Mouse (Mus musculus) heart, adult 9 months (tissue): ENCODE results near the gene Fzd1.

Source experiments
- DNase-seq, 2 experiments: peaks; one replicate each; pipeline ENCODE4 v3.0.0; 2022; ENCODE audit warnings: low spot score in 2 of 2

Fzd1 gene

GRCm38 (mm10) chr5:4753161-4753560 lies 4.7 kb downstream of the Fzd1 start:
- no peak for DNase-seq

- no peak for DNase-seq
Measured at GRCm38 (mm10) chr5:4742722-4743121, 15.1 kb downstream of the Fzd1 start.

- no peak for DNase-seq
Measured at GRCm38 (mm10) chr5:4737013-4737412, 20.8 kb downstream of the Fzd1 start.

DNA sequence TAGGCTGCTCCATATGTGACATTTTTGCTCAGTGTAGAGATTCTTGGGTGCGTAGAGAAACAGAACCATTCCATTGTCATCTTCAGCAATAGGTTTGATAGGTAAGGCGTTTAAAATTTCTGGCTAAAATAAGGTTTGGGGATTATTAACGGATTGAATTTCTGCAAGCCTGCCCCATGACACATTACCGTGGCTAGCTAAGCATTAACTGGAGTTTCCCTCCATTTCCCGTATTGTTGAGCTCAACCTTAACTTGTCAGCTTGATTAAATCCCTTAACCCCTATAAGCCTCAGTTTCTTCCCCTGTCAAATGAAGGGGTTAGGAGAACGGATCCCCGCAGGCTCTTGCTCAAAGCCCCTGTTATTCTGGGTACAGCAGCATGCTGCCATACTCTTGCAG lies 22.4 kb downstream of the Fzd1 start:
- DNase-seq, result no peak

GRCm38 (mm10) chr5:4733239-4733638 lies 24.6 kb downstream of the Fzd1 start:
- no peak for DNase-seq

GRCm38 (mm10) chr5:4732241-4733229 lies 25.3 kb downstream of the Fzd1 start:
- no peak for DNase-seq

GRCm38 (mm10) chr5:4731743-4732215 lies 26.1 kb downstream of the Fzd1 start:
- DNase-seq, result no peak

DNA sequence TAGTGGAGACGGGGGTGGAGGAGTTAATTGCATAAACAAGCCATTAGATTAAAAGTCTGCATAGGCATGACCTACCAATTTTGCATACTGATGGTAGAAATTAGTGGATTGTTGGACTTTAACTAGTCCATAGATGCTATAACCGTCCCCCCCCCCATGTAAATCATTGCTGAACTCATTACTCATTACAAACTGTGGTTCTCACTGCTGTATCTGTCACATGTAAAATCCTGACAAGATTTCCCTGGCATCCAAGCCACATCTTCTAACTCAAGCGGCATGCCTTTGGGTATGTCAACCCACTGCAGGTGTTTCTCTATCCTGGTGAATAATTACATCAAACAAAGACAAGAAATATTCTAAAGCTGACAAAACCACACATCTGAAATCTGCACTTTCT lies 26.8 kb downstream of the Fzd1 start:
- no peak for DNase-seq
